Mouse (Mus musculus) neural tube, embryonic 11.5 days (tissue): ENCODE data around the gene Tsc22d3. TPM values are rescaled to one million over a fixed set of nuclear protein-coding genes. Genes with fewer than 3 reads are reported as not detected.
"Not testable (repeated sequence)": the region's sequence is repeated elsewhere in the genome, so short reads cannot be mapped to it uniquely, and the experiment has no call there.

Source experiments
- ATAC-seq: fragments of 200-750 bp; cut with Nextera tagmentation; 2 replicates; pipeline ENCODE4 v1.8.0; 2017; ENCODE audit warnings: moderate number of reproducible peaks, mild to moderate bottlenecking, moderate TSS enrichment, moderate library complexity; ENCODE audit not compliant: insufficient read depth, low FRiP score, low TSS enrichment
- DNase-seq: peaks from one replicate; pipeline ENCODE4 v3.0.0-alpha.2; 2015; ENCODE audit warnings: low spot score
- H3K27ac ChIP-seq: fragments of 300-500 bp; sonication (generic); 2 replicates; pipeline ENCODE4 v1.5.1; 2014; ENCODE audit warnings: low read depth, mild to moderate bottlenecking, low read length
- H3K27me3 ChIP-seq: fragments of 300-500 bp; sonication (generic); 2 replicates; pipeline ENCODE4 v1.6.1; 2014; ENCODE audit warnings: mild to moderate bottlenecking, low read length, mixed read lengths; ENCODE audit not compliant: control insufficient read depth, insufficient read depth
- H3K36me3 ChIP-seq: fragments of 300-500 bp; sonication (generic); 2 replicates; pipeline ENCODE4 v1.6.1; 2014; ENCODE audit warnings: mild to moderate bottlenecking, low read length, moderate library complexity, mixed read lengths; ENCODE audit not compliant: control insufficient read depth, insufficient read depth
- H3K4me1 ChIP-seq: fragments of 300-500 bp; sonication (generic); 2 replicates; pipeline ENCODE4 v1.6.1; 2014; ENCODE audit warnings: low read length, mixed read lengths; ENCODE audit not compliant: control insufficient read depth, insufficient read depth
- H3K4me2 ChIP-seq: fragments of 300-500 bp; sonication (generic); 2 replicates; pipeline ENCODE4 v1.6.1; 2014; ENCODE audit warnings: low read depth, mild to moderate bottlenecking, moderate library complexity
- H3K4me3 ChIP-seq: fragments of 300-500 bp; sonication (generic); 2 replicates; pipeline ENCODE4 v1.5.1; 2014; ENCODE audit warnings: low read depth, low read length
- H3K9ac ChIP-seq: fragments of 300-500 bp; sonication (generic); 2 replicates; pipeline ENCODE4 v1.6.1; 2014; ENCODE audit warnings: mild to moderate bottlenecking, low read length
- H3K9me3 ChIP-seq: fragments of 300-500 bp; sonication (generic); 2 replicates; pipeline ENCODE4 v1.6.1; 2016; ENCODE audit warnings: low read length; ENCODE audit not compliant: control insufficient read depth
- WGBS: fragments of 180-500 bp; shearing (Covaris S2); extraction: QIAGEN DNeasy Blood & Tissue Kit; methylation state at CpG from one replicate; pipeline ENCODE4 v1.1.7; 2014; 5-methylcytosine and 5-hydroxymethylcytosine counted together
- polyA plus RNA-seq: library from polyadenylated mRNA; unstranded; fragments of >200 nt; fragmentation: Nextera tagmentation; extraction: Ambion mirVana; gene quantifications from 2 replicates; pipeline ENCODE4 v1.2.1, GENCODE M21; 2014

The Tsc22d3 gene
- polyA plus RNA-seq, 1 experiment from 2014 or later, result 153 TPM

DNA sequence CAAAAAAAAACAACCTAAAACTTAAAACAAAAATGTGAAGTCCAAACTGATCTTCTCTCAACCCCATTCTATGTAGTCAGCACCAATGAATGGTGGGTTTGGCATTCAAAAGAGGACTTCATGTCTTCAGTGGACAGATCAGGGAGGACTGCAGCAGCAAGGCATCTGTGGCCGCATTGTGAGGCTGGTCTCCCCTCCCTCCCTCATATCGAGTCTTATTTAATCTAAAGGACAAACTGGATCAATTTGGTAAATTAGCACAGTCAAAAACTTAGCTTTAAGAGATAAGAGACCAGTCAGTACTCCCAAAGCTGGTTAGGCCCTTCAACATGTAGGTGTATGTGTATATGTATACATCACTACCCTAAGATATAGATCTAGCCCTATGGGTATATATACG, 60.6 kb downstream of the Tsc22d3 start:
- not testable (repeated sequence) for H3K9me3 ChIP-seq, H3K4me3 ChIP-seq, H3K9ac ChIP-seq, H3K4me1 ChIP-seq, ATAC-seq, DNase-seq, H3K27ac ChIP-seq, H3K36me3 ChIP-seq, H3K4me2 ChIP-seq
- H3K27me3 ChIP-seq, result peaks cover 16% of the 10 kb centered on the region; the same call in 1 of the 2 replicates
- 97% methylated on average over 3 of the region's 3 CpGs for WGBS

- H3K27me3 ChIP-seq, result peaks cover 16% of the 10 kb centered on the region; the same call in 1 of the 2 replicates
- WGBS, result 87% methylated on average over 3 of the region's 3 CpGs
Measured at GRCm38 (mm10) chrX:140539111-140539680, 61.3 kb downstream of the Tsc22d3 start.

GRCm38 (mm10) chrX:140538649-140539048, 61.8 kb downstream of the Tsc22d3 start:
- Histone ChIP-seq H3K36me3 (no peaks in the 10 kb centered on the region), H3K27ac (no peak overlapping the region), H3K4me3 (no peak overlapping the region), H3K9ac (no peak overlapping the region), H3K27me3 (peaks cover 16% of the 10 kb centered on the region; the same call in 1 of the 2 replicates), H3K9me3 (no peaks in the 10 kb centered on the region), H3K4me1 (no peaks in the 10 kb centered on the region), H3K4me2 (no peak overlapping the region)
- DNase-seq, result no peak
- ATAC-seq, result no peak
- WGBS, result 75% methylated on average over 2 of the region's 2 CpGs

More at GRCm38 (mm10) chrX:140539111-140539680, 61.3 kb downstream of the Tsc22d3 start:
- DNase-seq, result no peak
- Histone ChIP-seq H3K4me2 (no peak overlapping the region), H3K9me3 (no peaks in the 10 kb centered on the region), H3K4me3 (no peak overlapping the region), H3K9ac (no peak overlapping the region), H3K4me1 (no peaks in the 10 kb centered on the region), H3K27ac (no peak overlapping the region), H3K36me3 (no peaks in the 10 kb centered on the region)
- no peak for ATAC-seq

DNA sequence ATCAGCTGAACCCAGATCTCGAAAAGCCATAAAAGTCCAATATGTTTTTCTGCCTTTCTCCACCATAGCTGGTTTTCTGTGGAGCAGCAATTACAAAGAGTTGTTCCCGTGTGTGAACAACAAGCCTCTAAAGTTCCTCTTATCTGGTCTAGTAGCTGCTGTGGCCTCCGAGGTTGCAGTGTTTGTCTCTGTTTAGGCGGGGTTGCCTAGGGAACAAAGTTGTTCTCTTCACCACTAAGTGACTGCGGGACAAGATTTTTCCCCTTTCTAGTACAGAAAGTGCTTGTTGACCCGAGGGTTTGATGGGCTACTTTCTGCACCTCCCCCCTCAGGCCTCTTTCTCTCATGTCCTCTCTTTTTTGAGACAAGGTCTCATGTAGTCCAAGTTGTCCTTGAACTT, 62.8 kb downstream of the Tsc22d3 start:
- no peaks in the 10 kb centered on the region for H3K36me3 ChIP-seq
- no peak overlapping the region for H3K4me3 ChIP-seq
- ATAC-seq (no peak), DNase-seq (no peak)
- H3K4me1 ChIP-seq, result no peaks in the 10 kb centered on the region
- no peak overlapping the region for H3K4me2 ChIP-seq
- WGBS, result 49% methylated on average over 6 of the region's 6 CpGs
- H3K9me3 ChIP-seq, result no peaks in the 10 kb centered on the region
- H3K27me3 ChIP-seq, result peaks cover 13% of the 10 kb centered on the region; the same call in 1 of the 2 replicates
- no peak overlapping the region for H3K9ac ChIP-seq
- no peak overlapping the region for H3K27ac ChIP-seq

DNA sequence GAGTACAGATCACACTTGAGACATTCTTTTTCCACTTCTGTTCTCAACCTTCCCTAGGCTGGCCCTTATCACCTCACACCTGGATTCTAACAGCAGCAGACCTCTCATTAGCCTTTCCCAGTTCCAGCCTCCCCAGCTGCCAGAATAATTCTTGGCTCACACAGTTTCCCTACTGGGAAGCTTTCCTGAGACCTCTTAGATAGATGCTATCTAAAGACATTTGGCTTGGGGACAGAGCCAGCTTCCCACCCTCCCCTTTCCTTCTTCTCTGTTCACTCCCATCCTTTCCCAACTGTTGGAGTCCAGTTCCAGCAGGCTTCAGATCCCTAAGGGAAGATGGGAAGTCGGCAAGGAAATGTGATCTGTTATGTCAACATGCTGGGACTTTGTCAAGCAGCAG, 65.0 kb downstream of the Tsc22d3 start:
- Histone ChIP-seq H3K27ac (no peak overlapping the region), H3K36me3 (no peaks in the 10 kb centered on the region), H3K27me3 (0 out of 2 replicates have a peak, but pooled peaks cover 4% of the 10 kb centered on the region), H3K4me1 (no peaks in the 10 kb centered on the region), H3K9me3 (no peaks in the 10 kb centered on the region), H3K4me2 (no peak overlapping the region), H3K9ac (no peak overlapping the region), H3K4me3 (no peak overlapping the region)
- WGBS, result 63% methylated on average over 1 of the region's 1 CpGs
- DNase-seq (no peak), ATAC-seq (no peak)

DNA sequence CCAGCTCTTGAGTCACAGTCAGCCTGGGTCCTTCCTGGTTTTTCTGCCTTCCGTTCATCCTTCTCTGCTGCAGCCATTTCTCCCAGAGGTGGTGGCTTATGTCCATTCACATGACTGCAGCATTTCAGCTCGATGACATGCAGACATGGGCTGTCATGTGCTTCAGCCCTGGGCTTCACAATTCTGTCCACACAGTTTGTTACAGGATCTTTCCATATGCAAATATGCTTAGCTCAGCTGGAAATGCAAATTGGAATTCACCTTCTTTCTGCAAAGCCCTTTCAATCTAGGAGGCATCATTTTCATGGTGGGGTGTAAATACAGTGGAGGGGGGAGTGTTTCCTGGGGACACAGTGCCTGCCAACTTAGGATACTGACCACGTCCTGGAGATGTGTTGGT, 66.2 kb downstream of the Tsc22d3 start:
- H3K9ac ChIP-seq, result no peak overlapping the region
- H3K27ac ChIP-seq, result no peak overlapping the region
- H3K4me3 ChIP-seq, result no peak overlapping the region
- ATAC-seq (no peak), DNase-seq (no peak)
- H3K4me2 ChIP-seq, result no peak overlapping the region
- H3K27me3 ChIP-seq, result 0 out of 2 replicates have a peak, but pooled peaks cover 4% of the 10 kb centered on the region
- no peaks in the 10 kb centered on the region for H3K36me3 ChIP-seq
- no peaks in the 10 kb centered on the region for H3K4me1 ChIP-seq
- no peaks in the 10 kb centered on the region for H3K9me3 ChIP-seq
- 80% methylated on average over 3 of the region's 3 CpGs for WGBS

DNA sequence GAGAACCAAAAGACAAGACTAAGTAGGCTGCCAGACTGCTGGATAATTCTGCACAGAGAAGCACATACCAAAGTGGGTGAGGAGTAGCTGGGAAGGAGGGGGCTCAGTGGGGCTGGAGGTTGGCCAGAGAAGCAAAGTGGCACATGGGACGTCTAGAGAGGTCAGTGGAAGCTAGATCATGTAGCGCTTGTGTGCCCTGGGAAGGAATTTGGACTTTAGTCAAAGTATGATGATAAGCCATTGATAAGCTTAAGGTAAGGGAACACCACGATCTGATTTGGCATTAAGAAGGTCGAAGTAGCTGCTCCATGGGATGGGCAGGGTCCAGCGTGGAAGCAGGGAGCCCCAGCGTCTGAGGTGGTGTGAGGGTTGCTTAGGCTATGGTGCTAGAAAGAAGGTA, 68.1 kb downstream of the Tsc22d3 start:
- H3K4me2 ChIP-seq, result no peak overlapping the region
- no peak for ATAC-seq

GRCm38 (mm10) chrX:140531356-140531755, 69.1 kb downstream of the Tsc22d3 start:
- no peaks in the 10 kb centered on the region for H3K36me3 ChIP-seq
- 0 out of 2 replicates have a peak, but pooled peaks cover 2% of the 10 kb centered on the region for H3K27me3 ChIP-seq
- ATAC-seq (no peak), DNase-seq (no peak)
- no peak overlapping the region for H3K9ac ChIP-seq
- H3K4me3 ChIP-seq, result no peak overlapping the region
- H3K27ac ChIP-seq, result no peak overlapping the region
- WGBS, result 80% methylated on average over 2 of the region's 2 CpGs
- H3K9me3 ChIP-seq, result no peaks in the 10 kb centered on the region
- no peak overlapping the region for H3K4me2 ChIP-seq
- H3K4me1 ChIP-seq, result no peaks in the 10 kb centered on the region

More for the DNA sequence above, 68.1 kb downstream of the Tsc22d3 start:
- no peak overlapping the region for H3K27ac ChIP-seq
- H3K9ac ChIP-seq, result no peak overlapping the region
- no peak overlapping the region for H3K4me3 ChIP-seq
- DNase-seq, result no peak
- no peaks in the 10 kb centered on the region for H3K4me1 ChIP-seq
- H3K9me3 ChIP-seq, result no peaks in the 10 kb centered on the region
- no peaks in the 10 kb centered on the region for H3K36me3 ChIP-seq
- 84% methylated on average over 6 of the region's 6 CpGs for WGBS
- H3K27me3 ChIP-seq, result 0 out of 2 replicates have a peak, but pooled peaks cover 4% of the 10 kb centered on the region

GRCm38 (mm10) chrX:140530632-140531031, 69.8 kb downstream of the Tsc22d3 start:
- DNase-seq (no peak), ATAC-seq (no peak)
- Histone ChIP-seq H3K9me3 (no peaks in the 10 kb centered on the region), H3K9ac (no peak overlapping the region), H3K27me3 (0 out of 2 replicates have a peak, but pooled peaks cover 2% of the 10 kb centered on the region), H3K27ac (no peak overlapping the region), H3K4me3 (no peak overlapping the region), H3K4me2 (no peak overlapping the region), H3K4me1 (no peaks in the 10 kb centered on the region), H3K36me3 (no peaks in the 10 kb centered on the region)
- 85% methylated on average over 5 of the region's 5 CpGs for WGBS
